In genomic region chr11:58072978-58073377, GRCm38 (mm10) we compare ENCODE assay signal across 24 mouse cellular contexts. TPM values are rescaled to one million over a fixed set of nuclear protein-coding genes. Genes with fewer than 3 reads are reported as not detected.
"Had no signal": no experiment of that assay in that cellular context is flagged by ENCODE, and none has a peak within 500 bp of the region (broad histone marks: within the 10 kb centered on the region; RNA-seq: fewer than 3 reads in every experiment).

No protein-coding gene starts in this region.

- H3K9ac ChIP-seq: lung, embryonic 15.5 days; midbrain, embryonic 12.5 days; neural tube, embryonic 13.5 days; neural tube, embryonic 15.5 days had no signal

- H3K27ac ChIP-seq: lung, embryonic 15.5 days; midbrain, embryonic 10.5 days; midbrain, embryonic 12.5 days; neural tube, embryonic 13.5 days; neural tube, embryonic 15.5 days had no signal

- ATAC-seq: midbrain, embryonic 16.5 days had no signal

- H3K27me3 ChIP-seq: lung, embryonic 15.5 days; midbrain, embryonic 12.5 days; neural tube, embryonic 13.5 days; neural tube, embryonic 15.5 days had no signal

- DNase-seq: lung, adult 2 months; lung, postnatal 10 days; lung, postnatal 4 days; midbrain, embryonic 14.5 days; retina, postnatal 1 day; right cerebral cortex, adult 18-20 months; right cerebral cortex, postnatal 25 days; right cerebral cortex, postnatal 4 days; spleen, adult 18-20 months; thymus, adult 18-20 months; thymus, postnatal 14 days; thymus, postnatal 36 days had no signal

- H3K4me3 ChIP-seq: lung, embryonic 15.5 days; midbrain, embryonic 10.5 days; midbrain, embryonic 12.5 days; myocyte; neural tube, embryonic 13.5 days; neural tube, embryonic 15.5 days had no signal

- H3K9me3 ChIP-seq: lung, embryonic 15.5 days; midbrain, embryonic 10.5 days; midbrain, embryonic 12.5 days; neural tube, embryonic 13.5 days; neural tube, embryonic 15.5 days had no signal

- H3K4me2 ChIP-seq: lung, embryonic 15.5 days; midbrain, embryonic 12.5 days; neural tube, embryonic 13.5 days; neural tube, embryonic 15.5 days had no signal

- H3K4me1 ChIP-seq: lung, embryonic 15.5 days; midbrain, embryonic 10.5 days; midbrain, embryonic 12.5 days; neural tube, embryonic 13.5 days; neural tube, embryonic 15.5 days had no signal

- H3K36me3 ChIP-seq: lung, embryonic 15.5 days; midbrain, embryonic 10.5 days; midbrain, embryonic 12.5 days; neural tube, embryonic 13.5 days; neural tube, embryonic 15.5 days had no signal

RNA-seq across cellular contexts. Expression of gene Gm12248, which starts 20.0 kb away (rescaled TPM):
- total RNA-seq: megakaryocyte, adult 5-6 weeks; megakaryocyte-erythroid progenitor cell, adult 5-6 weeks had no signal
- polyA plus RNA-seq: lung, embryonic 15.5 days; midbrain, embryonic 10.5 days; midbrain, embryonic 12.5 days; midbrain, embryonic 14.5 days; neural tube, embryonic 11.5 days; neural tube, embryonic 13.5 days; neural tube, embryonic 15.5 days; stomach, embryonic 14.5 days; stomach, embryonic 16.5 days had no signal
